Mouse (Mus musculus): Measurements from ENCODE around the gene Tescl. TPM values are rescaled to one million over a fixed set of nuclear protein-coding genes. Genes with fewer than 3 reads are reported as not detected.
A peak's percentile ranks its signal among the peaks of the same experiment; 100 is the strongest.

Gene Tescl
- polyA plus RNA-seq, 1 experiment from 2014 or later: 0.17 TPM

DNA sequence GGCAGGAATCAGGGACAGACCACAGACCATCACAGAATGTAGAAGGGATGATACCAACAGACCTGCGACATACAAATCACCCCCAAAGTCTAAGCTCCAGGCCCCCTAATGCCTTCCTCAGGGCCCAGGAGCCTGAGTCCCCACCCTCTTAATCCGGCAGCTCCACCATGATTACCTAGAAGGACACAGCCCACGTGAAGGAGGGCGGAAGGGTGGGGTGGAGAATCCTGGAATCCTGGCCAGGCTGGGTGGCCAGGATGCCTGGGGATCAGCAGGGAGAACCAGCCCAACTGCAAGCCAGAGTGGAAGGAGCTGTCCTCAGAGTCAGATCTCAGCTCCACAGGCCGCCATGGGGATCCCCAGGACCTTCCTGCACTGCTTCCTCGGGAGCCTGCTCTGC lies 15.2 kb upstream of the Tescl start, which contains the start of gene Lypd5:
Gene Lypd5, plus strand, starts transcription at position 301 of the 400 bp plus-strand sequence.
- 34% methylated on average over 6 of the region's 6 CpGs for WGBS
- H3K4me2 ChIP-seq (ENCODE audit: low read depth, low read length): no peak within 1 kb of the TSS
- H3K9me3 ChIP-seq (replicated peaks; ENCODE audit: control insufficient read depth, low read length): peaks cover 3% of the 10 kb centered on the region; the same call in 1 of the 2 replicates
- H3K27me3 ChIP-seq (ENCODE audit: control insufficient read depth, insufficient read depth, low read length): no peaks in the 10 kb centered on the region; the same call in 1 of the 2 replicates
- no peaks in the 10 kb centered on the region for H3K4me1 ChIP-seq (ENCODE audit: control insufficient read depth, insufficient read depth, low read length)
- no peak for ATAC-seq (replicated peaks; ENCODE audit: extremely low read depth, insufficient read depth, low FRiP score)
- no peak within 1 kb of the TSS for H3K27ac ChIP-seq (ENCODE audit: low read length)
- no peak within 1 kb of the TSS for H3K9ac ChIP-seq (ENCODE audit: low read length)
- H3K4me3 ChIP-seq (ENCODE audit: low read length): no peak within 1 kb of the TSS
- no peaks in the 10 kb centered on the region for H3K36me3 ChIP-seq (ENCODE audit: control insufficient read depth, insufficient read depth)

DNA sequence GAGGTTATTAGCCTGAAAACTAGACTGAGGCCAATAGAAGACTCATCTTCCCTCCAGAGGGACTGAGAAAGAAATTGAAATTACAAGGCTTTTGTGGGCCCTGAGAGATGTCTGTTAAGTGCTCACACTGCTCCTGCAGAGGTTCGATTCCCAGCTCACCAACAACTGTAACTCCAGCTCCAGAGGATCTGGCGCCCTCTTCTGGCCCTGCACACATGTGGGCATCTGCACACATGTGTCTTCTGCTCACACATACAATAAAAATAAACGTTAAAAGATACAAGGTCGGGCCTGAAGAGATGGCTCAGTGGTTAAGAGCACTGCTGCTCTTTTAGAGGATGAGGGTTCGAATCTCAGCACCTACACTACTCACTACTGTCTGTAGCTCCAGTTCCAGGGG lies 12.7 kb upstream of the Tescl start:
- H3K27ac ChIP-seq (ENCODE audit: low read length): no peak overlapping the region
- peaks cover 3% of the 10 kb centered on the region; the same call in 1 of the 2 replicates for H3K9me3 ChIP-seq (replicated peaks; ENCODE audit: control insufficient read depth, low read length)
- no peak overlapping the region for H3K4me2 ChIP-seq (ENCODE audit: low read depth, low read length)
- WGBS: 58% methylated on average over 5 of the region's 5 CpGs
- H3K4me3 ChIP-seq (ENCODE audit: low read length): no peak overlapping the region
- no peak for ATAC-seq (replicated peaks; ENCODE audit: extremely low read depth, insufficient read depth, low FRiP score)
- no peaks in the 10 kb centered on the region for H3K36me3 ChIP-seq (ENCODE audit: control insufficient read depth, insufficient read depth)
- no peak overlapping the region for H3K9ac ChIP-seq (ENCODE audit: low read length)
- H3K4me1 ChIP-seq (ENCODE audit: control insufficient read depth, insufficient read depth, low read length): no peaks in the 10 kb centered on the region
- H3K27me3 ChIP-seq (ENCODE audit: control insufficient read depth, insufficient read depth, low read length): no peaks in the 10 kb centered on the region; the same call in 1 of the 2 replicates

GRCm38 (mm10) chr7:24343701-24344272 lies 10.1 kb upstream of the Tescl start:
- Histone ChIP-seq H3K27ac (ENCODE audit: low read length) (no peak overlapping the region), H3K9ac (ENCODE audit: low read length) (no peak overlapping the region), H3K9me3 (replicated peaks; ENCODE audit: control insufficient read depth, low read length) (peaks cover 3% of the 10 kb centered on the region; the same call in 1 of the 2 replicates), H3K4me1 (ENCODE audit: control insufficient read depth, insufficient read depth, low read length) (no peaks in the 10 kb centered on the region), H3K36me3 (ENCODE audit: control insufficient read depth, insufficient read depth) (no peaks in the 10 kb centered on the region), H3K4me2 (ENCODE audit: low read depth, low read length) (no peak overlapping the region), H3K27me3 (ENCODE audit: control insufficient read depth, insufficient read depth, low read length) (no peaks in the 10 kb centered on the region), H3K4me3 (ENCODE audit: low read length) (no peak overlapping the region)
- ATAC-seq (replicated peaks; ENCODE audit: extremely low read depth, insufficient read depth, low FRiP score): no peak
- WGBS: 74% methylated on average over 7 of the region's 7 CpGs

DNA sequence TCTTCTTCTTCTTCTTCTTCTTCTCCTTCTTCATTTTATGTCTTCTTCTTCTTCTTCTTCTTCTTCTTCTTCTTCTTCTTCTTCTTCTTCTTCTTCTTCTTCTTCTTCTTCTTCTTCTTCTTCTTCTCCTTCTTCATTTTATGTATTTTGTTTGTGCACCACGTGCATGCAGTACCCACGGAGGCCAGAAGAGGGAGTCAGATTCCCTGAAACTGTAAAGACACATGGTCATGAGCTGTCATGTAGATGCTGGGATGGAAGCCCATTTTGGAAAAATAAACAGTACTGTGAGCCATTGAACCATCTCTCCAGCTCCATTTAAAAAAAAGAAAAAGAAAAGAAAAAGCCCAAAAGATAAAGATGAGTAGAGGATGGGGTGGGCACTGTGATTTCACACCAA lies 4.5 kb upstream of the Tescl start:
- peaks cover 2% of the 10 kb centered on the region; the same call in 1 of the 2 replicates for H3K9me3 ChIP-seq (replicated peaks; ENCODE audit: control insufficient read depth, low read length)
- H3K36me3 ChIP-seq (ENCODE audit: control insufficient read depth, insufficient read depth): no peaks in the 10 kb centered on the region
- H3K27me3 ChIP-seq (ENCODE audit: control insufficient read depth, insufficient read depth, low read length): peaks cover 12% of the 10 kb centered on the region
- ATAC-seq (replicated peaks; ENCODE audit: extremely low read depth, insufficient read depth, low FRiP score): no peak
- H3K4me2 ChIP-seq (ENCODE audit: low read depth, low read length): no peak overlapping the region
- WGBS: 38% methylated on average over 2 of the region's 2 CpGs
- H3K4me3 ChIP-seq (ENCODE audit: low read length): no peak overlapping the region
- H3K4me1 ChIP-seq (ENCODE audit: control insufficient read depth, insufficient read depth, low read length): no peaks in the 10 kb centered on the region
- no peak overlapping the region for H3K27ac ChIP-seq (ENCODE audit: low read length)
- H3K9ac ChIP-seq (ENCODE audit: low read length): no peak overlapping the region

DNA sequence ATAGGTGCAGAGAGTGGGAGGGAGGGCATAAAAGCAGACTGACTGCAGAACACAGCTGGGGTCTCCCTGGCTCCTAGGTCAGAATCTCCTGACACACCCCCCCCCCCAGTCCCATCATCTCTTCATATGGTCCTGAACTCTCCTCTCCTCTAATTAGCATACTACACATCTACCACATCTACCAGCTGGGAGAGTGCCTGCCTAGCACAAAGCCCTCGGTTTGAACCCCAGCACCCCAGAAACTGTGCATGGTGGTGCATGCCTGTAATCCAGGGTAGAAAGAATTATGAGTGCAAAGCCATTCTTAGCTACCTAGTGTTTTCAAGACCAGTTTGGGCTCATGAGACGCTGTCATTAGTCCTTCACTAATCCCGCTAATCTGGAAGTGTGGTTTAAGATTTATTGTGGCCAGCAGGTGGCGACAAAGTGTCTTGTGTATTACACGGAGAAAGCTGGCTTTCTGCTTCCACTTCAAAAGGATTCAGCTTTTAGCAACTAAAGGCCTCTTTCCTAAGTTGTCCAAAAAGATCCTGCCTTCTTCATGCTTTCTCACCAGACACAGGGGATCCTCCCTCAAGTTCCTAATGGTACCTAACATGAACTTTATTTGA lies 2.1 kb upstream of the Tescl start:
- no peak overlapping the region for H3K4me2 ChIP-seq (ENCODE audit: low read depth, low read length)
- no peak overlapping the region for H3K27ac ChIP-seq (ENCODE audit: low read length)
- no peak overlapping the region for H3K9ac ChIP-seq (ENCODE audit: low read length)
- no peaks in the 10 kb centered on the region for H3K36me3 ChIP-seq (ENCODE audit: control insufficient read depth, insufficient read depth)
- 12% methylated on average over 5 of the region's 5 CpGs for WGBS
- H3K9me3 ChIP-seq (replicated peaks; ENCODE audit: control insufficient read depth, low read length): peaks cover 6% of the 10 kb centered on the region; the same call in 1 of the 2 replicates
- no peak overlapping the region for H3K4me3 ChIP-seq (ENCODE audit: low read length)
- ATAC-seq (replicated peaks; ENCODE audit: extremely low read depth, insufficient read depth, low FRiP score): no peak
- H3K27me3 ChIP-seq (ENCODE audit: control insufficient read depth, insufficient read depth, low read length): peaks cover 25% of the 10 kb centered on the region
- no peaks in the 10 kb centered on the region for H3K4me1 ChIP-seq (ENCODE audit: control insufficient read depth, insufficient read depth, low read length)

DNA sequence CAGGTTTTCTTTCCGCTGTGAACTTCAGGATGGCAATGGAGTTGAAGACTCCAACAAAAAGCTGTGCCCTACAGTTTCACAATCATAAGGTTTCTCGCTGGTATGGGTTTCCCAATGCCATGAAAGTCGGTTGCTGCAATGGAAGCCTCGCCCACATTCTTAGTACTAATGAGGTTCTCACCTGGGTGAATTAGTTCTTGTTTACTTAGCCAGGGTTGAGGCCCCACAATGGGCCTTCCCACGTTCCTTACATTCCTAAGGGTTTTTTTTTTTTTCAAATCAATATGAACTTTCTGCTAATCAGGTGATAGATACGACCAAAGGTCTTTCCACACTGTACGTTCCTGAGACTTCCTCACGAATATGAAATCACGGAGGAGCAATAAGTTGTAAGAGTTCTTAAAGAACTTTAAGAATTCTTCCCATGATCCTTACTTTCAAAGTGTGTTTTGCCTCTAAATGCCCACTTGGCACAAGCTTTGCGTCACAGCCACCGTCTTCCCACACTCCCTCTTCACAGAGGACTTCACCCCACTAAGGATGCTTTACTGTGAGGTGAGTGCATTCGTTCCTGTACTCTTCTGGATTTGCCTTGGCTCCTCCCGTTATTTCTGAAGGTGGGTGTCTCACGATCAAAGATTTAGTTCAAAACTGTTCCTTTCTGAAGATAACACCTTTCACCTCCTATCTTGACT lies 6.3 kb downstream of the Tescl start:
- 0 out of 2 replicates have a peak, but pooled peaks cover 6% of the 10 kb centered on the region for H3K27me3 ChIP-seq (ENCODE audit: control insufficient read depth, insufficient read depth, low read length)
- ATAC-seq (replicated peaks; ENCODE audit: extremely low read depth, insufficient read depth, low FRiP score): no peak
- no peak overlapping the region for H3K27ac ChIP-seq (ENCODE audit: low read length)
- no peak overlapping the region for H3K4me2 ChIP-seq (ENCODE audit: low read depth, low read length)
- peaks cover 15% of the 10 kb centered on the region for H3K9me3 ChIP-seq (replicated peaks; ENCODE audit: control insufficient read depth, low read length)
- H3K4me3 ChIP-seq (ENCODE audit: low read length): no peak overlapping the region
- 77% methylated on average over 14 of the region's 14 CpGs for WGBS
- no peaks in the 10 kb centered on the region for H3K36me3 ChIP-seq (ENCODE audit: control insufficient read depth, insufficient read depth)
- no peaks in the 10 kb centered on the region for H3K4me1 ChIP-seq (ENCODE audit: control insufficient read depth, insufficient read depth, low read length)
- no peak overlapping the region for H3K9ac ChIP-seq (ENCODE audit: low read length)

DNA sequence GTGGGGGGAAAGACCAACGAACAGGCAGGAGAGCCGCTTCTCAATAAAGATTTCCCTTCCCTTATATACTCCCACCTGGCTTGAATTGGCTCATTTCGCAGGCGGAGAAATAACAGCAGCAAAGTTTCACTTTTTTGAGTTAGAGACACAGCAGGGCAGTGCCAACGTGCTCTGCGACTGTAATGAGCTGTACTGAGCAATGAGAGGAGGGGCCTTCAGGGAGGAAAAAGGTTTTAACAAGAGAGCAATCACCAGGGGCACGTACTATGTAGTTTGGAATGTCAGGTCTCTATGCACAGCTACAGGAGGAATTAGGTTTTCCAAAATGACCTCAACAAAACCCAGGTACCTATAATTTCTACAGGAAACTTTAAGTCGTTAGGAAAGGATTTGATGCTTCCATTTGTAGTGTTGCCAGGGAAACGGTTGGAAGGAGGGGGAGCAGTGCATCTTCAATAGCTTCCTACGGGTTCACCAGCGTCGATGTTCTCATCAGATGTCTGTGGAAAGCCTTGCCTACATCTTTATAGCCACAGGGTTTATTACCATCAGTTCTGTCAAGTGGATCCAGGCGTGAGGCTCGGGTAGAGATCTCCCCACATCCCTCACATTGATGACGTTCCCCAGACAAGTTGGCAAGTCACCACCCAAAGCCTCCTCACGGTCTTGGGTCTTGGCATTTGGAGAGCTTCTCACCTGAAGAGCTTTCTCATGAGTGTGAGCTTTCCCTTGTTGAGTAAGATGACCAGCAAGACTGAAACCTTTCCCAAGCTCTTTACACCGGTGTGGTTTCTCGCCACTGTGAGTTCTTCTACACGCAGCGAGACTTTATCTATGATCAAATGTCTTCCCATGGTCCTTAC lies 7.2 kb downstream of the Tescl start:
- Histone ChIP-seq H3K4me3 (ENCODE audit: low read length) (peak overlapping the region; percentile 38), H3K27me3 (ENCODE audit: control insufficient read depth, insufficient read depth, low read length) (no peaks in the 10 kb centered on the region), H3K4me1 (ENCODE audit: control insufficient read depth, insufficient read depth, low read length) (no peaks in the 10 kb centered on the region), H3K36me3 (ENCODE audit: control insufficient read depth, insufficient read depth) (no peaks in the 10 kb centered on the region), H3K9ac (ENCODE audit: low read length) (no peak overlapping the region), H3K27ac (ENCODE audit: low read length) (no peak overlapping the region), H3K4me2 (ENCODE audit: low read depth, low read length) (peak overlapping the region; percentile 65), H3K9me3 (replicated peaks; ENCODE audit: control insufficient read depth, low read length) (peaks cover 15% of the 10 kb centered on the region)
- no peak for ATAC-seq (replicated peaks; ENCODE audit: extremely low read depth, insufficient read depth, low FRiP score)
- WGBS: 47% methylated on average over 20 of the region's 20 CpGs

GRCm38 (mm10) chr7:24325675-24326128 lies 8.0 kb downstream of the Tescl start:
- Histone ChIP-seq H3K4me1 (ENCODE audit: control insufficient read depth, insufficient read depth, low read length) (no peaks in the 10 kb centered on the region), H3K27ac (ENCODE audit: low read length) (no peak overlapping the region), H3K27me3 (ENCODE audit: control insufficient read depth, insufficient read depth, low read length) (no peaks in the 10 kb centered on the region), H3K9ac (ENCODE audit: low read length) (peak overlapping the region; percentile 49; the same call in 1 of the 2 replicates), H3K9me3 (replicated peaks; ENCODE audit: control insufficient read depth, low read length) (peaks cover 15% of the 10 kb centered on the region), H3K36me3 (ENCODE audit: control insufficient read depth, insufficient read depth) (no peaks in the 10 kb centered on the region), H3K4me2 (ENCODE audit: low read depth, low read length) (peak overlapping the region; percentile 65), H3K4me3 (ENCODE audit: low read length) (peak overlapping the region; percentile 38)
- WGBS: 5% methylated on average over 13 of the region's 13 CpGs
- ATAC-seq (replicated peaks; ENCODE audit: extremely low read depth, insufficient read depth, low FRiP score): no peak

All from heart, embryonic 16.5 days (tissue).